In genomic region chr6:29634537-29634936, GRCm38 (mm10) we compare ENCODE assay signal across 27 mouse cellular contexts.
"Had no signal": no experiment of that assay in that cellular context is flagged by ENCODE, and none has a peak within 500 bp of the region (broad histone marks: within the 10 kb centered on the region; RNA-seq: fewer than 3 reads in every experiment).

No protein-coding gene starts in this region.

- H3K36me3 ChIP-seq: heart, embryonic 12.5 days; hindbrain, embryonic 10.5 days; hindbrain, embryonic 12.5 days; intestine, embryonic 15.5 days; limb, embryonic 10.5 days; limb, embryonic 12.5 days; liver, embryonic 13.5 days; liver, embryonic 15.5 days had no signal

- H3K4me1 ChIP-seq: heart, embryonic 12.5 days; intestine, embryonic 15.5 days; liver, embryonic 13.5 days; liver, embryonic 15.5 days had no signal

- H3K9ac ChIP-seq: forebrain, postnatal 0 days; heart, embryonic 12.5 days; hindbrain, embryonic 12.5 days; hindbrain, embryonic 14.5 days; intestine, embryonic 15.5 days; limb, embryonic 12.5 days; liver, embryonic 13.5 days; liver, embryonic 15.5 days; liver, postnatal 0 days had no signal

- H3K27ac ChIP-seq: gastrocnemius, adult 2 months; heart, adult 2 months; hindbrain, embryonic 10.5 days; hindbrain, embryonic 12.5 days; hindbrain, embryonic 14.5 days; intestine, embryonic 15.5 days; layer of hippocampus, adult 2 months; left cerebral cortex, adult 2 months; limb, embryonic 10.5 days; limb, embryonic 12.5 days; liver, embryonic 13.5 days; liver, embryonic 15.5 days had no signal

- H3K4me3 ChIP-seq: gastrocnemius, adult 2 months; heart, adult 2 months; heart, embryonic 12.5 days; hindbrain, embryonic 10.5 days; hindbrain, embryonic 12.5 days; intestine, embryonic 15.5 days; layer of hippocampus, adult 2 months; left cerebral cortex, adult 2 months; limb, embryonic 10.5 days; limb, embryonic 12.5 days; liver, embryonic 13.5 days; liver, embryonic 15.5 days had no signal

- ATAC-seq: forebrain, postnatal 0 days; hindbrain, embryonic 16.5 days; inflammation-experienced regulatory T-cells, adult 6 months; intestine, embryonic 15.5 days; intestine, postnatal 0 days; liver, postnatal 0 days had no signal

- H3K9me3 ChIP-seq: heart, embryonic 12.5 days; hindbrain, embryonic 10.5 days; hindbrain, embryonic 12.5 days; intestine, embryonic 15.5 days; limb, embryonic 10.5 days; limb, embryonic 12.5 days; liver, embryonic 13.5 days; liver, embryonic 15.5 days had no signal

- H3K4me2 ChIP-seq: heart, embryonic 12.5 days; hindbrain, embryonic 12.5 days; hindbrain, embryonic 14.5 days; intestine, embryonic 15.5 days; limb, embryonic 12.5 days; liver, embryonic 11.5 days; liver, embryonic 13.5 days; liver, embryonic 15.5 days had no signal

- DNase-seq: forebrain, postnatal 0 days; gastrocnemius, adult 2 months; gastrocnemius, postnatal 10 days; gastrocnemius, postnatal 25 days; heart, adult 2 months; heart, postnatal 10 days; heart, postnatal 4 days; kidney, adult 2 months; kidney, postnatal 14 days; kidney, postnatal 36 days; liver; liver, embryonic 13.5 days; liver, postnatal 0 days had no signal
